Mouse (Mus musculus) lung, postnatal 10 days (tissue): ENCODE results near the gene Agmo.

Experiments
- DNase-seq: peaks from one replicate; pipeline ENCODE4 v3.0.0; 2021

Gene Agmo

DNA sequence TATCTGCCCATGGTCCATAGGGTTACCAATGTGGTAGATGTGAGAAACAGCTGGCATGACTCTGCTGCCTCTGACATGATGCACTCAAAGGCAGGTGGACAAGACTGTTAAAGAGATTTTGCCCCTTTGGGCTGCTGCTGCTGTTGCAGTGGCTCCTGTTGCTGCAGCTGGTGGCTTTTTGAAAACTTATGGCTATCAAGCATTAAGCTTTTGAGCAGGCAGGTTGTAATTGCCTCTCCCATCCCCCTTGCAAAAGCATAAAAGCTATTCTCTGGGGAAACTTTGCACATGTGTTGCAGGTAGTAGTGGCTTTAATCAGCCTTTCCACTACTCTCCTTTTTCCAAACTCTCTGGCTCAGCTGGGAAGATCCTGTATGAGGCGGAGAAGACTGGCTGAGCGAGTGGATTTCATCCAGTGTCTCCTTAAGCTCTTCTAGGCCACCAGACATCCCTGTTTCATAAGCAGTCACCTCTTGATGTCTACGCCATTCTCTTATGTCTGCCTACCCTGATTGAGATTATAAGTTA, 201.1 kb downstream of the Agmo start:
- no peak for DNase-seq

DNA sequence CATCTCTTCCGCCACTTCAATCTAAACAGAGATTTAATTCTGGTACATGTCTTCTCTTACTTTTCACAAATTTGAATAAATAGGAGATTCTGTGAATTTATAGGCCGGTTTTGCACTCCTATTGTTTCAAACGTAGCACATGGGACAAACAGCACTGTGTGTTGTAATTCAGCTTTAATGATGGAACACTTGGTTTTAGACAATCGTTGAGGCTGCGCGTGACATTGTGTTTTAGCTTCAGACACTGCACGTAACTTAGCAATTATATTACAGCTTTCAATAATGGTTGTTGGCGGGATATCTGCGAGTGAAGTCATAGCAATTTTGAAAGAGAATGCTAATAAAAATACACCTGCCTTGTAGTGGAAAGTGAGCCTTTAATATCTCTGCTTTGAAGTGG, 203.8 kb downstream of the Agmo start:
- DNase-seq, result no peak

DNA sequence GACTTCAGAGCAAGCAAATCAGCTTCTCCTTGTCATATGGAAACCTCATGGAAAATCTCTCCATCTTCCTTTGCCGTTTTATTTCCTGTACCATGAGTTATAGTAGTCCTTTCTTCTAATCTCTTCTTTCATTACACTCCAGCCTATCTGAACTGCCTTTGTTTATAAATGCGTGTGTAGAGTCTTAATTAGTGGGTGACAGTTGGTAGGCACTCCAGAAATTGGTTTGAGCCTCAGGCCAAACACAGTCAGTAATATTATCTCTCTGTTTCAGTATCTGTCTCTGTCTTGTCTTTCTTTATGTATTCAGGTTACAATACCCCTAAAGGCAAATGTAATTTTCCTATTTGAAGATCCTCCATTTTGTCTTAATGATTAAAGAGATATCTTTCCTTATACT, 208.2 kb downstream of the Agmo start:
- DNase-seq, result no peak

DNA sequence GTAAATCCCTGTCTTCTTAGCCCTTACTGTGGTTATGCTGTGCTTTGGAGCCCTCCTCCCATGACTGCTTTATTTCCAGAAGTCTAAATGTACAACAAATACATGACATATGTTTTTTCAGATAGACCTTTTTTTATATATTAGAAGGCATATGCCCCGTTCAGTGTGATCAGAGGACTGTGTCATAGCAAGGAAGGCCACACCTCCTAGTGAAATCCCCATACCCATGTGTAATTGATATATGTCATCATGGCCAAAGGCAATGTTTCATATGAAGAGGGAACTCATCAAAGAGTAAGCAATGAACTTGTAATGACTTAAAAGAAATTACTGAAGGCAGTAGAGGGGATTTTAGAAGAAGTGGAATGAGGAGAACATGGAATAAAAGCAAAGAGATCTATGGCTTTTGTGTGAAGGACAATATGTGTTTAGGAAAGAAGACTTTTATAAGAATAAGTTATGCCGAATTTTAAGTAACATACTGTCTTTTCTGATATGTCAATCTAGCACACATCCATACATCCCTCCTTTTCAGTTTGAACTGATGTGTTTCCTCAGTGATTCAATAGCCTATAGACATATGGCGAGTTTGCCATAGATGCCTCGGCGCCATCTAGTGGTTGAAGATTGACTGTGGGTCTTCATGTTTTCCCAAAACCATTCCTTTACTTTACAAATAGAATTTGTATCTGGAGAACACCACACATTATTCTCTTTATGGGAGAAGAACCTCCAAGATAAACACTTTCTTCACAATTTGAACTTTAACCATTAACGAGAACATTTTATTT, 209.1 kb downstream of the Agmo start:
- peak; percentile 64 for DNase-seq

DNA sequence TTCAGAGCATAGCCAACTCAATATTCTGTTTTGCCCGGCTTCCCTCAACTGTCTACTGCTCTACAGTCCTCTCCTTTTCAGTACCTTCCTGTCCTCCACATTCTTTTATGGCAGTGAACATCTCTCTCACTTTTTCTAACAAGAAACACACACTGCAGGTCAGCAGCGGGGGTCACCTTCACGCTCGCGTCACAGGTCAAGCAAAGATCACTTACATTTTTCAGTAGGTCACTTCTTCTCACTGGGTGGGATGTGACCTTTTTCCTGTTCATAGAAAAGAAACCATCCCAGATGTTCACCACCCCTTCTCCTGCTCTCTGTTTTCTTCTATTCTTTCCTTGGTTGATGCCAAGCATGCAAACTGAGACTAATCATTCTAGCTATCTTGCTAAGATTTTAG, 230.2 kb downstream of the Agmo start:
- no peak for DNase-seq

DNA sequence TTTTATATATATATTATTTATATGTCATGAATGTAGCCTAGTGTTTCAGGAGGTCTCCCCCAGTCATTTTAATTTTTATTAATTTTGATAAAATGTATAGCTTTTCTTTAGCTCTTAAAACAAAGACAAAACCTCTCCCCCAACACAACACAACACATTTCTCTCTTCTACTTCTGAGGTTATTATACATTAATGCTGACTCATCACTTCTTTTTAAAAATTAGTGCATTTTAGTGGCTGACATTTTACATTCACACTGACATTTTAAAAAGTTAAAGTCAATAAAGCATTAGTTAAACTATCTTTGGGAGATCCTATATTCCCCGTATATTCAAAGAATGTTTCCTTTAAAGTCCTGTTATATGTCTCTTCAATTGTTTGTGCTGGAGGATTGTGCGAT, 235.4 kb downstream of the Agmo start:
- no peak for DNase-seq

DNA sequence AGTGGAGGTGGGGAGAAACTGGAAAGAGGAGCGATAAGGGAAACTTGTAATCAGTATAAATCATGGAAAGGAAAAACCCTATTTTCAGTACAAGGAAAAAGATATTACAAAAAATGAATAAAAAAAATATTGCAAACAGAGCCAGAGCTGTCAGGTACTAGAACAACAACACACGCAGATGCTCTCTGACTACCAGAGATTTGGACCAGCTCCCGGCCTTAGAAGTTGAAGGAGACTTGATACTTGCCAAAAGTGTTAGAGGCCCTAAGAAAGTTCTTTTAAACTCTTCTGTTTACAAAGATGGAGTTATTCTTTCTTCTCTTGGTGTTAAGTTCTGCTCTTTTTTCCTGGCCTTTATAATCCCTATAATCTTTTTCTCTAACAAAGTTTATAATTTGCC, 246.6 kb downstream of the Agmo start:
- DNase-seq, result peak; percentile 5

DNA sequence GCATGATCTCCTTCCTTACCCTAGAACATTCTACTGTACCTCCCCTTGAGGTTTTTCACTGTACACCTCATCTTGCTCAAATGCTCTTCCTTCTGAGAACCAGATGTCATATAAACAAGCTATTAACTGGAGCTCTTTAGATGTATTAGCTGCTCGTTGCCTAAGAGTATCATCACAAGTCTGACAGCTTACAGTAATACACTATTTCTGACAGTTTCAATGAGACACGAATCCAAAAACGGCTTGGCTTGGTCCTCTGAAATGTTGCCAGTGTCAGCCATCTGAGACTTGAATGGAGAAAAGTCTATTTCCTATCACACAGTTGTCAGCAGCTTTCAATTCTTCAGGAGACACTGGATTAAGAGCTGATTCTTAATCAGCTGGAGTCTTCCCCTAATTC, 257.4 kb downstream of the Agmo start:
- peak; percentile 65 for DNase-seq

DNA sequence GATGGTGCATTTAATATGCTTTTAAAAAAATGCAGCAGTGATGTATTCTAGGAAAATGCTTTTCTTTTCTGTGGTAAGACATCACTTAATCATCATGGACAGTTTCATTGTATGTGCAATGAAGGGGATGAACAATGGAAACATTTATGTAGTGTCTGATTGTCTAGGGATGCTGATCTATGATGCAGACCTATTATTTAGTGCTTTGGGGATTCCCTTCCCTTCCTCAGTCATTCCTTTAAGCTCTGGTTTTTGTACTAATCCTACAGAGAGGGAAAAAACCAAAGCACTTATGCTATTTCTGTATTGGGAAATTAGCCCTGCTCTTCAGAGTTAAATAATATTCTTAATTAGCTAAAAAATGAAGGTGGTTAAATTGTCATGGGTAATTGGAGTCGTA, 266.0 kb downstream of the Agmo start:
- no peak for DNase-seq

DNA sequence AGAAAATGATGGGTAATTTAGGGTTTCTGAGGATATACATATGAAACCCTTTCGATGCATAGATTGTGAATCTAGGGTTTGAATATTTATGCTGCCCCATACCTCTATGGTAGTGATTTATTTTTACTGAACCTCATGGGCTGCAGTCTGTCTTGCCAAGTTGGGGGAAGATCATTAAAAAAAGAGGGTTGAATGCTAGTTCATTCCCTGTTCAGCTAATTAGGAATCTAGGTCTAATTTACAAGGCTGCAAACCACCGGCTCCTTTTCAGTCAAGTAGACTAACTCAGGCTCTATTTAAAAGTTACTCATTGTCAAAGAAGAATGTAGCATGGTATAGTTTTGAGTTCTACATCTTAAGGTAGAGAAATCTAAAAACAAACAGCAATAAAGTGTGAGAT, 266.4 kb downstream of the Agmo start:
- DNase-seq, result no peak

DNA sequence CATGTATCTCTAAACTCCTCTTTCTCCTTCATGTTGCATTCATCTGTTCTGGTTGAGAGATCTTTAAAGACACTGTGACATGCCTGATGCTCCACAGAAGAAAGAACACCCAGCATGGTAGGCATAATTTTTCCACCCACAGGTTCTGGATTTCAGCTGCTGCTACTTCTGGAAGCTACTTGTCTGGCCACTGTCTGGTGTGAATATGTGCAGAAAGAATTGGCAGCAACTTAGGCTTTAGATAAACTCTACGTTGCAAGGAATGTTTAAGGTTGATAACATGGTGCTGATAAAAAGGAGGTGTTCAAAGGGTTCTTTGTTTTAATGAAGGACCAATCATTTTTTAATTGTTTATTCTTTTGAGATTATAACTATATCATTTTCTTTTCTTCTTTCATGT, 280.3 kb downstream of the Agmo start:
- DNase-seq, result no peak

DNA sequence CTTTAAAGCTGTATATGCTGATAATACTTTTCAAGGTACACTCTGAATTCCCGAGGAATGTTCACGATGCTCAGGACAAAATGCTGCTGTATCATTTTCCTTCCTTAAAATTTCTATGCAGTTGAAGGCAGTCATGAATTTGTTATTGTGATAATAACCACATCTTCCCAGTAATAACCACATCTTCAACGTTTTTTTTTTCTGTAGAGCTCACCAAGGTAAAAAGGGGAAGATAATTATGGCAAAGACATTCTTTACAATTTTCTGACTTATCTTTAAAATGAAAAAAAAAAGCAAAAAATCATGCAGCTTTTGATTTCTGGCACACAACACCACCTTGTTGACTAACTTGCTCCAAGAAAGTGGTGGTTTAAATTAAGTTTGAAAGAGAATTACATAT, 283.2 kb downstream of the Agmo start:
- DNase-seq, result no peak

DNA sequence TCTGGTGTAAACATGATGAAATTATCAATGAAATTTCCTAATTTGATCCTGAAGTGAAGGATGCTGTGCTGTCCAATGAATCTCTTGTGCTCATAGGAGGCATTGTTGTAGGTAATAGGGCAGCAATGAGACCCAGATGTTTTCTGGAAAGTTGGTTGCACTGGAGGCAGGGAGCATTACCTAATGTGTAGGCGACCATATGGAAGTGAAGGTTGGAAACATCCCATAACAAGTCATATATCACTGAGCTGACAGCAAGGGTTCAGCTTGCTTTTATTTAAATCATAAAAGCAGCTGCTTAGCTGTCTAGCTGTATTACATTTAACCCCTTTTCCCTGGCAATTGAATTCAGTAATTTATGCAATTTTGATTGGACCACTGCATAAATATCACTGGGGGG, 299.6 kb downstream of the Agmo start:
- no peak for DNase-seq

DNA sequence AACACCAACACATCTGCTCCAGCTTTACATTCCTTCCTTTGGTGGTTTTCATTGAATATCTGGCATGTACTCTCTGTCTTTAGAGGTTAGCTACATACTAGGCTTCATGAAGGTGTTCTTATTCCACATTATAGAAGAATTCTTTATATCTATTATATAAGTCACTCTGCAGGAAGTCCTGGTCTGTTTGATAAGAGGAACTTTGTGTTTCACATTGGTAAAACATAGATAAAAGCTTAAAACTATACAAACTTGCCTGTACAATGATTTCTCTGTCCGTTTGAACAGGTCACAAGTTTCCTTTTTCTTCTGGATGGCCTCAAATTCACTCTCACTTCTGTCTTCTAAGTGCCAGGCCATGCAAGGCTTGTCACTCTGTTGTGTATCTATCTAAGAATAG, 316.8 kb downstream of the Agmo start:
- DNase-seq, result no peak

DNA sequence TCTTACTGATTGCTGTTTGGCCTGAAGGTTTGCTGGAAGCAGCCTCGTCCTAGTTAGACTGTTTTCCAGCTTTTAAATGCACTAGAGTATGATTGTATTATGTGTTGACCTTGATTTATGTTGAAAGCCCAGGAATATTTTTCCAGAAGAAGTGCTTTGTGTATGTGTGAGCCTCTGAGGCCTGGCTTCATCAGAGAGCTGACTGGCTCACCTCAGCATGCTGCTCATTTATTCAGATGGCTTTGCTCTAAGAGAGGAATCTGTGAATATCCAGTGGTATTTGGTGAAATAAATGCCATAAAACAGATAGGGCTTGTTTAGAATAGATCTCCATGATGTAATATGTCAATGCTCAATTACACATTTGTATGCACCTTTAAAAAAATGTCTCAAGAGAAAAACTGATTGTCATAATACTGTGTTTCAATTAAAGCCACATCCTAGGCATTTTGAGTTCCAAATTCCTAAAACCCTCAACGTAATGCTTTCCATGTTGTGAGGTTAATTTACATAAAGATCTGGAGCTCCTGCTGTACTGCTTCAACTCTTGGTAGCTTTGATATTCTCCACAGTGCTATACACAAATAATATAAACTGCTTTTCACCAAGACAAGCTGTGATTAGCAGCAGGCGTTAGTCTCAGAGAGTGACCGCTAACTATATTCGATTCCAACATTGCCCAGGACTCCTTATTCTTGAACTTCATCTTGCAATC, 324.6 kb downstream of the Agmo start:
- no peak for DNase-seq

DNA sequence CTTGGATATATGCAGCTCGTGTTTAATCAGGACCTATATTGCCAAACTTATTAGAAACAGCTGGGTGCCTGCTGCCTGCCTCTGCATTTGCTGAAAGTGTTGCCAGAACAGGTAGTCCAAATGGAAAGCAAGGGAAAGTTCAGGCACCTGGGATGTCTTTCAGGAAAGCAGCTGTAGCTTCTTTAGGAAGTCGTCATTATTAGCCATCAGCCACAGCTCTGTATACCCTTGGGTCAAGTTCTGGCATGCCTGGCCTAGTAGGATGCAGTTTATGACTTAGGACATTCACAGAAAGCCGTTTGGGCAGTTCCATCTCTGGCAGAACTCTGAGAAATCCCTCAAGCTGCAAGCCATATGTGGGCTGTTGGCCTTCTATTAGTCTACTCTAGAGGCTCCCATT, 330.5 kb downstream of the Agmo start:
- DNase-seq, result no peak

DNA sequence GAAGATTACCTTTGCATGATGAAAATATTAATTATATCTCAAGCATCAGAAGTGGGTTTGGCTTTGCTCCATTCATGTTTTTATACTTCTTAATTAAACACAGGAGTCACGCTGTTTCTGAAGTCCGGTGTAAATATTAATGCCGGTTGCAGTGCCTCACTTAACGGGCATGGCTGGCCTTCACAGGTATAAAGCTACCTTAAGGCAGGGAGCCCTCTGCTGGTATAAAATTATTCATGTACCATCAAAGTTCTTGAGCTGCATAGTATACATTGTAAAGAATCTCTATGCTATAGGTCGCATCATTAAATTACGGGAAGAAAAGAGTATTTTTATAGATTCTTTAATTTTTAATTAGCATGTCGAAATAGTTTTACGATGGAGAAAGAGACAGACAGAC, 341.3 kb downstream of the Agmo start:
- DNase-seq, result no peak

DNA sequence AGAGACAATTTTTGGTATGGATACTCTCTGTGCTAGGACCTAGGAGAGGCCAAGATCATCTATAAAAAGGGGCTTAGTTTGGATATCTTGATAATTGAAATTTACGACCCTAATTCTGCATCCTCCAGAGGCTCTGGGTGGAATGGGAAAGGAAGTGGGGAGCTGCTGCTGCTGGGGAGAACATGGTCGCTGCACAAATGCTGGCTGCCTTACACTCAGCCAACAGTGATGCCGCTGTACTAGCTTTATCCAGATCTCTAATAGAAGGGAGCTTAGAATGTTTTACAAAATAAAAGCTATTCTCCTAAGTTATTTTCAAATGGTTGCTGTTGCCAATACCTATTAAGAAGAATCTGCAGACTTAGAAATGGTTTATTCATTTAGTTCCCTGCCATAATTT, 351.4 kb downstream of the Agmo start:
- no peak for DNase-seq

DNA sequence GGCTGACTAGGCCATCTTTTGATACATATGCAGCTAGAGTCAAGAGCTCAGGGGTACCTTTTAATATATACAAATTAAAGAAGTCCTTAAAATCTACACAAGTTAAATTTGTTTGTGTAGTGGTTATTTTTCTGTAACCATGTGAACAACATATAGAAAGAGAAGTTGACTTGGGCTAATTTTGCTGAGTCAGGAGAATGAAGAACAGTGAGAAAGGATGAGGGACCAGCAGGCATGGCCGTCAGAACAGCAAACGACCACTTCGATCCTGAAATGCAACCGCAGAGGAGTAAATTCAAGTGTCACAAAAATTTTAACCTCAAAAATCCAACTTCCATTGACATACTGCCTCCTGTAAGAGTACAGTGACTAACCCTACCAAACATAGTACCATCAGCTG, 371.4 kb downstream of the Agmo start:
- no peak for DNase-seq

DNA sequence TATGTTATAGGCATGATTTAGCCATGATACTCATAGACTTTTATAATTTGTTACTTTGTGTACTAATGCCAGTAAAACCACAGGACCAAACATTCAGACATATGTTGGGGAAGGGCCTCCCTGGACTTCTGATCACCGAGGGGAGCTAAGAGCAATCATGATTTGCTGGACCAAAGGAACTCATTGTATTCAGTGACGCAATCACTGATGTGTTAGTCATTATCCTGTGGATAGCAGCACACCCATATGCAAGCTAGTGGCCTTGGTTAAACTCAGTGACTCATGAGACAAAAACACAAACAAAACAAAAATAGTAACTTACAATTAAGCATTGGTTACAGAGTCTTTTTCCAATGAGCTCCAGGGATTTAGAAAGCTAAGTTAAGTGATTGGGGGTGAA, 373.3 kb downstream of the Agmo start:
- DNase-seq, result no peak

DNA sequence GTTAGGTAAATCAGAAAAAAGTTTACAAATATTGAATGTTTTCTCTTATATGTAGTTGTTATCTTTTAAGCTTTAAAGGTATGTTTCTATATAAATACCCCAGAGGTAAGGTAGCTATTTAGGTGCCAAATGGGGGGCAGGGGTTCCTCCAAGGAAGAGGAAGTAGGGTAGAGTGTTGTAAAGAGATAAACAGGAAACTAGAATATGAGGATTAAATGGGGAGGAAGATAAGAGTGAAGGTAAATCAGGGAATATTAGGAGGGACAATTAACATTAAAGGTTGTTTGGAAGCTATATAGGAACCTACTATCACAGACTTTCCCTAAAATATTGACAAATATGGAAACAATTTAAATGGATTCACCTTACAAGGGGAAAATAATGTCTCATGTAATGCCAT, 382.6 kb downstream of the Agmo start:
- no peak for DNase-seq
